Mouse (Mus musculus) urinary bladder, adult 2 months (tissue): ENCODE results near the gene Ube2cbp. TPM values are rescaled to one million over a fixed set of nuclear protein-coding genes. Genes with fewer than 3 reads are reported as not detected.

ENCODE experiments used
- DNase-seq: peaks from one replicate; pipeline ENCODE4 v3.0.0; 2022; ENCODE audit warnings: low spot score
- polyA plus RNA-seq: library from polyadenylated mRNA; depleted of rRNA; stranded (reverse); fragments of >200 nt; gene quantifications from 2 replicates; pipeline ENCODE4 v1.2.3, GENCODE M21; 2012; rRNA removed

The Ube2cbp gene
- polyA plus RNA-seq = 2.1 and 2.7 TPM in 2 replicates

DNA sequence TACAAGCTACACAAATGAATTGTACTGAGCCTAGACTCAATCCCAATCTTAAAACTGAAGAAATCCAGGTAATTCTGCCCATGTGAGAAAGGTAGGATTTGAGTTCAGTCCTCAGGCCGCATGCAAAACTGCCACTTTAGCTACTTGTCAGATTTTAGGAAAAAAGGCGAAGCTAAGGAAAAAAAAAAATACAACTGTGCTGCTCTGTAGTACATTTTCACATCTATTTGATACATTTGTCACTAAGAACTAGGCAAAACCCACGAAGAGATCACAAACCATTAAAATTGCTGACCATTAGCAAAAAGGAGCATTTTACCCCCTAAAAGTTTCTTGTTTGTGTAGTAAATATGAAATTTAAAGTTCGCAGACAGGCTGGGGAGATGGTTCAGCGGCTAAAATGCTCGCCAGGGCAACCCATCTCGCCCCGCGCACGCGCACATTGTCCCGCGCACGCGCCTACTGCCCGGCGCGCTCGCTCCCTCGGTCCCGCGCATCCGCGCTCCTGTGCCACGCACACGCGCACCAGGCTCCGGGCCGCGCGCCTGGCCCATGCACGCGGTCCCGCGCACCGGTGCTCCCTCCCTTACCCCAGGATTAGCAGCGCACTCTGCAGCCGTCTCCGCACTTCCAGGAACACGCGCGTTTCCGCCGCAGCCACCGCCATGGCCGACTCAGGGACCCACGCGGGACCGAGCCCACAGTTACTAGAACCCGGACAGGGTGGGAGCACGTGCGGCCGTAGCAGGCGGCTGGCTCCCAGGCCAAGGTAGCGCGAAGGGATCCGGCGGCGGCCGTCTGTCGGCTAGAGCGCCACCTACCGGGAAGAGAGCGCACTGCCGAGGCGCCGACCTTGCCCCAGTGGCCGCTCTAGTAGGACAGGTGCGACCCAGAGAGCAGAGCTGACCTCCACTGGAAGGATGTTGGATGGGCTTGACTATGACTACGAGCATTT lies at the start of gene Ube2cbp:
Gene Ube2cbp, minus strand, starts transcription at position 800 of the 955 bp plus-strand sequence.
- DNase-seq = peak; percentile 81

DNA sequence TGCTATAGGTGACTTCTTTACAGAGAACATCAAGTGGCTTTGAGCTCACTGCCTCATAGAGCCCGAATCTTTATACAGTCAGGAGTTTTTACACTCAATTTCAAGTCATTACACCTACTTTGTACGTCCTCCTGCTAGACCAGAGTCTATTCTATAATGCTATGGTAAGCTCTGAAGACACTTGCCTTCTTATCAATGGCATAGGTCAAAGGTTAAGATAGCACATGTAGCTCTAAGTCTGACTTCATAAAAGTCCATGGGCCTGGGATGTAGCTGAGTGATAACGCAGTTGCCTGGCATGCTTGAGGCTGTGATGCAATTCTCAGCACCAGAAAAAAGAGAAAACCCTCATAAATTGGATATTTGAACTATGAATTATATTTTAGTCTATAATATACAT lies 49.6 kb upstream of the Ube2cbp start:
- DNase-seq = no peak

DNA sequence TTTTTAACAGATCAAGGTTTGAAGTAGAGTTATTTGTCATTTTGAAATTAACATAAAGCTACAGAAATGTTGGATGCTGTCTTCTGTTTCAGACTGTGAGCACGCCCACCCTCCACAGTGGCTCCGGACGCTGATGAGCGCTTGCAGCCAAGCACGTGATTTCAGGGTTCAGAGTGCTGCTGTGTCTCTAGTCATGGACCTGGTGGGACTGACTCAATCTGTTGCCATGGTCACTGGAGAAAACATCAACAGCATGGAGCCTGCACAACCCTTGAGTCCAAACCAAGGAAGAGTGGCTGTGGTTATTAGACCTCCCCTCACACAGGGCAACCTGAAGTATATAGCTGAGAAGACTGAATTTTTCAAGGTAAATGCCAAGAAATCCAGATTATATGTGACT lies 49.0 kb upstream of the Ube2cbp start:
- DNase-seq = no peak

DNA sequence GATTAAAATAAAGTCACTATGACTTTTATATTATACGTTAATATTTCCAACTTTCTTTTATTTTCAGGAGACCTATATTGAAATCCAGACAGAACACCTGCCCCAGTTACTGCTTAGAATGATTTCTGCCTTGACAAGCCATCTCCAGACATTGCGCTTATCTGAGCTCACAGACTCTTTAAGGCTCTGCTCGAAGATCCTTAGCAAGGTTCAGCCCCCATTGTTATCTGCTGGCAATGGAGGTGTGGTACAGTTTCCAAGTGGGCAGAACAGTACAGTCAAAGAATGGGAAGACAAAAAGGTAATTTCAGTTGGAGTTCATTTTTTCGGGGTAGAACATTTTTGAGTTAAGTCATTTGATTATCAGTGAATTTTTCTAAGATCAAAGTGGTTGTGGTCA lies 42.7 kb upstream of the Ube2cbp start:
- no peak for DNase-seq

DNA sequence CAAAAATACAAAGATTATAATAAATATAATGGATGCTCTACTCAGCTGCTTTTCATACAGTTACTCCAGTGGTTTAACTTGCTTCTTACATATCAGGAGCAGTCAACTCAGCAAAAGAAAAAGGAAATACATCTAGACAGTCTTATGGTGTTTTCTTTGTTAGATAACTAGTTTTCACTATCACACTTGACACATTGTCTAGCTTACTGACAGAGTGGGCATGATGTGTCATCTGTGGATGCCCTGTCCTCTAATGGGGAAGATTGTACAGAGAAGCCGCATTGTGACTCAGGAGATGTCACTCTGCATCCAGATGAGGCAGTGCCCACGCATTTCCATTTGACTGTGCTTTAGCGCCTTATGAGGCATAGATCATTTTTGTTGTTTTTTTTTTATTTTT lies 34.3 kb upstream of the Ube2cbp start:
- DNase-seq = no peak

DNA sequence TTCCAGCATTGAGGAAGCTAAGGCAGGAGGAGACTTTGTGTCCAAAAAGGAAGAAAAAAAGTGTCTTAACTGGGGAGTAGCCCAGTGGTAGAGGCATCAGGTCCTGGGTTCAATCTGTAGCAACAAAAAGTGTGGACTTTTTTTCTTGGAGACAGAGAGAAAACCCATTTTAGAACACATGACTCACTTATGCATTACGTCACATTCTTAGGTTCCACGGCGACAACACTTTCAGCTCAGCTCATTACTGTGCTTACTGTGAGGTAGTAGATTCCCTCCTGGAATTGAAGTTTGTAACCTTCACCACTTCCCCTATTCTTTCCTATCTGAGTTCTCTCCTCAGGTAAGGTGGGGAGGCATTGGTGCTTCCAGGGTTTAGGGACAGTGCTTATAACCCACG lies 31.5 kb upstream of the Ube2cbp start:
- DNase-seq = no peak

DNA sequence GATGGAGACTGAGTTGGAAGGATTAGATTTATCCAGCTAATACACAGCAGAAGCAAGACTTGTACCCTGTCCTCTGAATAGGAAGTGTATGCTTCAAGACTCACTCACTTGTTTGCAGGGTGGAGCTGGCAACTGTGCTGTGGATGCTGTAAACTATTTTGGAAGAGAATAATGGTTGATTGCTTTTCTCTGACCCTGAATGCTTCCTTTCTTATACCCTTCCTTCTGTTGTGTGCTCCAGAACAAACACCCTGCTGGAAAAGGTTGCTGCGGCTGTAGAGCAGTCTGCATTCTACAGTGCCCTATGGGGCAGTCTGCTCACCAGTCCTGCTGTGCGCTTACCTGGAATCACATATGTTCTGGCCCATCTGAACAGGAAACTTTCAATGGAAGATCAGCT lies 27.0 kb upstream of the Ube2cbp start:
- no peak for DNase-seq

DNA sequence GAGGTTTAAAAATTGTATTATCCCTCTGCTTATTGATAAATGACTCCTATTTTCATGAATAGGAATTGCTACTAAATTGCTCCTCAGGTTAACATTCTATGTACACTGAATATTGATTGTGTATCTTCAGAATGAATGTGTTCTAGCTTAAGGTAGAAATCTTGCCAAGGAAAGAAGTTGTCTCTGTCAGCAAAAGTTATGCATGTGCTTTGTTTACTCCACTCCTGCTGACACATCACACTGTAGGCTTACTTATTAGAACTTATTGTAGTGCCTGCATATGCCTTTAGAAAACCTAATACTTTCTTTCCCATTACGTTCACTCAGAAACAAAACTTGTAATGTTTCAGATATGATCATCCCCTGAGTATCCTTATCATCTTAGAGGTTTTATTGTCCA lies 17.5 kb upstream of the Ube2cbp start:
- no peak for DNase-seq

DNA sequence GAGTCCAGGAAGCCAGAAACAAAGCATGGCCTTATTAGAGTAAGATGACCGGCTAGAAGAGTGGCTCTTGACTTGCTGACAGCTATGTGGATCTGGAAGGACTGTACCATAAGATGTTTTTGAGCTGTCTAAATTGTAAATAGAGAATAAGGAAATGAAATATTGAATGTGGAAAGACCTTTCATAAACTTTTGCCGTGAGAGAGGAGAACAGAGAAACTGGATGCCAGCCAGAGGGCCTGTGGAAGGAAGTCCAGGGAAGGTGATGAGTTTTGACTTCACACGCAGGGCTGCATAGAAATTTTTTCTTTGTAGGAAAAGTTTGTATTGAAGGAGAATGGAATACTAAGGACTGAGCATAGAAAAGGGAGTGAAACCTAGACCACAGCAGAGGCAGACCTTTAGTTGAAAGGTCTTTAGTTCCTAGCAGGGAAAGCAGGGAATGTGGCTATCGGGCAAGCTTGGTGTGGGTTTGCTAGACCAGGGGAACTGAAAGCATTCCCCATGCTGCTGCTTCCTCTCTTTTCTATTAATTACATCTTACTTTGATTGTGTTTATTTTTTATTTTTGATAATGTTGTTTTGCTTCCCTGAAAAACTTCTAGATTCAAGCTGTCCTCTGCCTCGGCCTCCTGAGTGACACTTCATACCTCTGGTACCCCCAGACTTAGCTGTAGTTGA lies 13.8 kb upstream of the Ube2cbp start:
- DNase-seq = no peak

DNA sequence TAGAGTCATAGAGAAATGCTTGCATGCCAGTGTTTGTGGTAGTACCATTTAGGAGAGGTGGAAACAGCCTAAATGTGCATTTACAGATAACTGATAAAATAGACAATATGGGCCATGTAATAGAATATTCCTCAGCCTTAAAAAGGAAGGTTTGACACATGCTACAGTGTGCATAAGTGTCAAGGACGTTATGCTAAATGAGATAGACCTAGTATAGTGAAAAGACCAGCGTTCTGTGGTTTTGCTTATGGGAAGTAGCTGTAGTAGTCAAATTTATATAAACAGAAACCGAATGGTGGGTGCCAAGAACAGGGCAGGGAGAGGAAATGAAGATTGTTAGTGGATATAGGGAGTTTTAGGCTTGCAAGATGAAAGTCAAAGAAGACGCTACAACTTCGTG lies 12.0 kb upstream of the Ube2cbp start:
- no peak for DNase-seq

DNA sequence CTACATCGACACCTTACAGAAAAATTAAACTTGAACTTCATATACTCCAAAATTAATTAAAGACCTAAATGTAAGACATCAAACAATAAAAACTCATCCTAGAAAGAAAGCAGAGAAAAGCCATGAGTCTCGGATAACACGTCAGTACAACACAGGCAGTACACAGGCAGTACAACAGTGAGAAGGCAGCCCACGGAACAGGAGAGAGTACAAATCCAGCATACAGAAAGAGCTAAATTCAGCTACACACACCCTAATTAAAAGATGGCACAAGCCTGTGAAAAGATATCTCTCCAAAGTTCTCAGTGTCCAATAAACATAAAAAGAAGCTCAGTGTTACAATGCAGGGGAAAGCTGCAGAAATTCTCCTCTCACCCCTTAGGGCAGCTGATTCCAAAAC lies 11.2 kb upstream of the Ube2cbp start:
- no peak for DNase-seq

DNA sequence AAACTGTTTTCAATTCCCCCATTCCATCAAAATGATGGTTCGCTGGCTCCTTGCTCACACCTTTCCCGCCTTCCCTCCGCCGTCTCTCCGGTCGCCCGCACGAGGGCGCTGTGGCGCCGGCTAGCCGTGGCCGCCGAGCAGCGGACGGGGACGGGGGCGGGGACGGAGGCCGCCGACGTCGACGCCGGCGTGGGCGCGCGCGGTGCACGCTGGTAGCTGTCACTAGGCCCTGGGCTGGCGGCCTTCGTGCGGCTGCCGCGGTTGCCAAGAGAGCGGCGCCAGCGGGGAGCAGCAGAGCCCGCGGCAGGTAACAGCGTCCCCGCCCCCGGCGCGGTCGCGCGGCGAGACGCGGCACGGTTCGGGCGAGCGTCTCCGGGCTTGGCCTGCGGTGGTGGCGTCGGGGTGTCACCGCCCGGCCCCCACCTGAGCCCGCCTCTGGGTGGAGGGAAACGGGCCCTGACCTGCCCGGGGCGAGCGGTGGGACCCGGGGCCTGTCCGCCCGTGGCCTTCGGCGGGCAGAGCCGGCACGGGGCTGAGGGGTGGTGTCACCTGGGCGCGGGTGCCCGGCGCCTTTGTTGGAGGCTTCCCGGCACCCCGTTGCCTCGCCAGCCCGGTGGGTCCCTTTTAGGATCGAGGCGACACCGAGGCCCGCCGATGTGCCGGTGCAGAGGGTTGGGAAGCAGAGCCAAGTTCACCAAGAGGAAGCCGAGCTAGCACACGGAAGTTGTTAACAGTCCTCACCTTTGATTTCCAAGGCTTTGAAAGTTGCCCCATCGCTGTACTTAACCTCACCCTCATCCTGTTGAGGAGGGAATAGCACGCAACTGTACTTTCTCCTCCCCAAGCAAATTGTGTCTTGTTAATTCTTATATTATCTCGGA lies 2.5 kb upstream of the Ube2cbp start, which contains the start of gene Dop1a:
Gene Dop1a, plus strand, starts transcription at position 165 of the 881 bp plus-strand sequence.
- DNase-seq = peak; percentile 87

DNA sequence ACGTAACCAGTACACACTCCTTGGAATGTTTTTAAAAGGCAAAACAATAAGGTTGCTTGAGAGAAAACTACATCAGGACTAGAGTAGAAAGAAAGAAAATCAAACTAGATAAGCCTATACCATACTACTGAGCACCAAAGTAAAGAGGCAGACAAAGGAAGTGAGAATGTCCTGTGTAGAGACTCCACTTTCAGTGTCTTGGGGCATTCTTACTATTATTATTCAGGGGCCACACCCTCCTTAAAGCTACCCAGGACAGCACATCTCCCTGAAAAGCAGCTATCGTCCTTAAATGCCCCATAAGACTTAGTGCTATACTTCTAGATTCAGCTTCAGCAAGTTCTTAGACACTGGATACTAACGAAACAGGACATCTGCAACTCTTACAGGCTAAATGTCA lies 11.1 kb downstream of the Ube2cbp start:
- no peak for DNase-seq

DNA sequence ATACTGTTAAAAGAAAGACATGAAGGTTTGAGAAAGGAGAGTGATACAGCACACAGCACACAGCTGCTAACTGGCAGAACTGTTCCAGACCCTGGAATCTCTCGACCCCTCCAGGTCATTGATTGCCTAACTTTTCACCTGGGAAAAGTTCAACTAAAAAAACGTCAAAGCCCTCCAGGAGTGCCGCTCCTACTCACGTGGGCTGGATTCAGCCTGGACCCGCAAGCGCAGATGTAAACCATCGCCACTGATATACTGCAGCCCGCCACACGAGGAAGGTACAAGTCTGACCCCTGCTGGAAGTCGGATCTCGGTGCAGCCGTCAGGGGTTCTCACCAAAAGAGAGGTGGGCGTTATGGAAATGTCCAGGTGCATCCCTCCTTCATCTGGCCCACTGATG lies 13.1 kb downstream of the Ube2cbp start:
- no peak for DNase-seq

DNA sequence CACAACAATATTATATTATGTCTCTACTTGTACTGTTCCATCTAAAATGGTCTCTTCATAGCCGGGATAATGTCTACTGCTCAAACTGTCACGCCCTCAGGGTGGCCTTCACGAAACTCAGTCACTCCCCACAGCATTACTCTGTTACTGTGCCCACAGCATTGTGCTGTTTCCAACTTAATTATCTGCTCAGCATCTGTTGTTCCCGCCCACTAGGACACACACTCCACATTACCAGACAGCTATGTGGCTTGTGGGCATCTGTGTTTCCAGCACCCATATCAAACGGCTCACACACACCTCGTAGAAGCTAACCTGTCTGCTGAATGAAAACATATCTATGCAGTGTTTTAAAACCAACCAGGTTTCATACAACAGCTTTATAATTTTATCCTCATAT lies 13.7 kb downstream of the Ube2cbp start:
- DNase-seq = no peak

DNA sequence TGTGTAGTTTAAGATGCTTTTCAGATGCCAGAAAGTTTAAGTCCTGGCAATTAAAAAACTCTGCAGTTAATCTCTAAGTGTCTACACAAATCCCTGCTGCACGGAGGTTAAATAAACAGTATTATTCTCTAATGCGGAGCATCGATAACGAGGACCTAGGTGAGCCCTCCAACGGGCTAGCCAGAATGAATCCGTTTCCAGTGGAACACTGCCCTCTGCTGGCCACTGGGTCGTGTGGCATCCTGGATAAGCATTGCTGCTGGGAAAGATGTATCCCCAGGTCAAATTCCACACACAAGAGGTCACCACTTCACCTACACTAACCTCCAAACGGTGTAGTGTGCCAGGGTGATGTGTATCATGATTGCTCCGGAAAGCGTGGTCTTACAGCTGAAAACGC lies 15.2 kb downstream of the Ube2cbp start:
- peak; percentile 63 for DNase-seq

DNA sequence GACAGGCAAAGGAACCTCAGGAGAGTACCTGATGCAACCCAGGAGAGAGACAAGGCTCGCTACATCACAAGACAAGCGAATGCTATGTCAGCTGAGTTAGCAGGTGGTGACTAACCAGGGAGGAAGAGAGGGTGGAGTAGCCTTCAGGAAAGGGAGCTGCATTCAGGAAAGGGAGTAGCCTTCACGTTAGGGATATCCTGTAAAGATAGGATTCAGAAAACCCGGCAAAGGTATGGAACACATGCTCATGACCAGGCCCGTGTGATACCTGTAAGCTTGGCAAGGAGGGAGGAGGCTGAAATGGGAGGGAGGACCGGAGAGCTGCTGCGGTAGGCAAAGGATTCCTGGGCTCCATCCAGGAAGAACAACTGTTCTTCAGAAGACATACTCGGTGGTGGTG lies 17.3 kb downstream of the Ube2cbp start:
- no peak for DNase-seq

DNA sequence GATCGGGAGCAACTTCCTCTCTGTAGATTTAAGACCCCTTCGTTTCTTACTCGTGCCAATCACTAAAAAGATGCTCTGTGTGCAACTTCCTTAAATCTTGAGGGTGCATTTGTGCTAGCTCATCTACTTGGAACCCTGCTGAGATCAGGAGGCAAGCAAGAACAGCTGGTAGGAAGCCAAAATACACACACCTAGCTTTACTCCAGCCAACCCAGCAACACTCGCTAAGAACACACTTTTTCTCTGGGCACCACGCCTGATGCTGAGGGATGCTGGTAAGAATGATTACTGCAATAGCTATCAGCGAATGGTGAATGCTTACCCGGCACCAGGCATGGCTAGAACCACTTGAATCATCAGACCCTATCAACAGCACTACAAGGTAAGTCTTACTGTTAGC lies 17.9 kb downstream of the Ube2cbp start:
- no peak for DNase-seq

DNA sequence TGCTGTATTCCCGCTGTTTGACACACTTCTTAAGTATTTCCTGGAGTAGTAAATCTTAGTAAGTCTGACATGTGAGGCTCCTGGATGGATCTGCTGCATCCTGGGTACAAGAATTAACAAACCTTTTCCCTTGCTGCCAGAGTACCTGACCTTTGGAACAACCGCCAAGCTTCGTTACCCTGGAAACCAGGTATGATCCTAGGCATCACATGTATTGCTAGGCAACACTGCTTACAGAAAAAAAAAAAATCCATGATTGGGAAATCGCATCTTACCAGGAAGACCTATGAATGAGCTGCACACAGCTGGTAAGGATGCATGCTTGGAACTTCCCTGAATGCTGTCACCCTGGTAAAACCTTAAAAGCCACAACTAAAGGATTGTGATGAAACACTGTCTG lies 22.5 kb downstream of the Ube2cbp start:
- DNase-seq = no peak

DNA sequence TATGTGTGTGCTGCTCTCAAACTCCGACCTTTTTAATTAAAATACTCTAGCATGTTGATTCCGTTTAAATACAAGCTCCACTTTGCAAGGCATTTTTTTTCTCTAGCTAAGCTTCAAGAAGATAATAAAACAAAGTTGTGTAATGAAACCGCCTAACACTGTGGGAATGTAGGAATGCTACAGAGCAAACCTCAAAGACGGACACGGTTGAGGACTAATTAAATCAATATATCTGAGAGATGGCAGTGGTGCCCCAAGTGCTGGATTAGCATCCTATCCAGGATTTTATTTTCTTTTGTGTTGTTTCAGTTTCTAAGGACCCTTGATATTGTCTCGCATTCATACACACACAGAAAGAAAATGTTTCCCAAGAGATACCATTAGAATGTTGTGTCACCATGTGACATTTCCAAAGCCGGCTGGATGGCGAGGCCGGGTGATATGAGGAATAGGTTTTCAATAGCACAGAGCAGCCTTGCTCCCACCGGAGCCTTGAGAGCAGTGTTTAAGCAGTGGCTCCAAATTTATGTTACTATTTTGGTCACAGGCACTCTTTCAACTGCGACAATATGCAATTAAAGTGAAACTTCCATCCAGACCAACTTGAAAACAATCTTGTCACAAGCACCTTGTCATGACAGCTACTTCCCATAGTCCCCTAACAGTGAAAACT lies 26.3 kb downstream of the Ube2cbp start:
- no peak for DNase-seq

DNA sequence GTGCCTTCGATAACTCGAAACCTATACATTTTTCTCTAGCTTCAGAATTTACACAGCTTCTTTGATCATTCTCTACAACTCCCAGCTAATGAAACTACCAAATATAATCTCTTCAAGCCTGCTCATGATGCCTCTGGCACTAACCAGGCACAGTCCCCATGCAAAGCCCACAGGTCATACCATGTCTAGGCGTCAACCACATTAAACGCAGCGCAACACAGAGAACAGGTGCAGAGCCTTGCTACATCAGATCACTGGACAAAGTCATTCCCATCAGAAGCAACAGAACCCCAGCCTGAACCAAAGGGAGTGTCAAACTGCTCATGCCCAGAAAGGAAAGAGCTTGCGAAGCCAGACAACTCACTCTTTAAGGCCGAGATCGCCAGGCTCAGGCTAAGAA lies 28.1 kb downstream of the Ube2cbp start:
- DNase-seq = no peak

DNA sequence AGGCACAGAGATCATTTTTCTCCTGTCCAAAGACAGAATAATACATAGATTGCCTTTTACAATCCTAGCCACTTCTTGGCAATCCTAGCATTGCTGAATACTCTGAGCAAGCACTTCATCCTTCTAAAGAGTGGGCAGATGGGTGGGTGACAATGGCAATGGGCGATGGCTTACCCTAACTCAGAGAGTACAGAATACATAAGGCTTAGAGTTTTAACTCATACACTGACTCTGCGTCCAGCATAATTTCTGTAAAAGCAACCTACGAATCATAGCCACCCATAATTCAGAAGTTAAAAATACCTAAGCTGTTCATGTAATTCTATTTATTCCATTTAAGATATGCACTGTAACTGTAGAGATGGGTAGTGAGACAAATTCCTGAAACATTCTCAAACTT lies 29.2 kb downstream of the Ube2cbp start:
- DNase-seq = no peak
